Mouse (Mus musculus): ENCODE data around the gene Plin4. TPM values are rescaled to one million over a fixed set of nuclear protein-coding genes. Genes with fewer than 3 reads are reported as not detected.
"Not testable (repeated sequence)": the region's sequence is repeated elsewhere in the genome, so short reads cannot be mapped to it uniquely, and the experiment has no call there.

The Plin4 gene
- total RNA-seq, 1 experiment from 2014 or later, result not detected

DNA sequence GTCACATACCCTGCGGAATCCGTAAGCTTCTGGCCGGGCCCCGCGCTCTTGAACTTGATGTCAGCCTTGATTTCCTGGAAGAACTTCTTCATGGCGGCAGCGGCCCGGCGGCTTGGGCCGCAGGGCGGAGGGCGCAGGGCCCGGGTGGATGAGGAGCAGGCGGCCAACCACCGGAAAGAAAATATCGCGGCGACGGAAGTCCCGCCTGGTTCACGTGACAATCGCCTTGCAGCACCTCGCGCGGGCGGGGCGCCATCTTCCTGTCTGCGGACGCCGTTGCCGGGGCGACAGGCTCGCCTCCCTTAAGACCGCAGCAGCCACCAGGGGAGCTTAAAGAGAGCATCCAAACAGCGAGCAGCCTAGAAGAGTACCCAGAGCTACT, 34.8 kb downstream of the Plin4 start, which contains the start of gene Ubxn6:
Gene Ubxn6, minus strand, starts transcription at position 202 of the 382 bp plus-strand sequence.
- peak; percentile 41 for ATAC-seq (replicated peaks; ENCODE audit: insufficient number of reproducible peaks, low FRiP score, low TSS enrichment, poor library complexity, severe bottlenecking)

DNA sequence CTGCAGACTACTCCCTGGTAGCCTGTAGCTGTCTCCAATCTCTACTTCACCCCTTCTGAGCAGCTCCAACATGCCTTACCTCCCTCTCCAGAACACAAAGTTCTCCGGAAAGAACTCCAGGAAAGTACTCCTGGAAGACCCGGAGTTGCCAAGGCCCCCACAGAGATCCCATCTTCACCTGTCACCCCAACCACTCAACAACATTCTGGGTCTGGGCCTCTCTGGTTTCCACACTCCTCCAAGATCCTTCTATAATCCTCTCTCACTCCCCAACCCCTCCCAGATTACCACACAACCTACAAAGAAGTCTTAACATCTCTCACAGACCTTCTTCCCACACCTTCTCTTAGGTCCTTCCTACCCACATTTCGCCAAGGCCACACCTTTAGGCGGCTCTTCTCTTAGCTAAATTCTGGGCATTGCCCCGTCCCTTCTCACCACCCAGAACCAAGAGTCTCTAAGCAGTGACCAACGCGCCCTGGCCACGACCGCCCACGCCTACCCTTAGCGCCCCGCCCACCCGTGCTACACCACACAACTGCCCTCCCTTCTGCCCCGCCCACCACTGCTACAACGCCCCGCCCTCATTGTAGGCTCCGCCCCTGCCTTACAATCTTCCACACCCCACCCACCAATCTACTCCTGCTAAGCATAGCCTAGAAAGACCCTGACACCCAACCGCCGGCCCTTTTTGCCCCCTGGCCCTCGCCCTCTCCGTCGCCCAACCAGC, 35.3 kb downstream of the Plin4 start:
- ATAC-seq (replicated peaks; ENCODE audit: insufficient number of reproducible peaks, low FRiP score, low TSS enrichment, poor library complexity, severe bottlenecking), result peak; percentile 34

DNA sequence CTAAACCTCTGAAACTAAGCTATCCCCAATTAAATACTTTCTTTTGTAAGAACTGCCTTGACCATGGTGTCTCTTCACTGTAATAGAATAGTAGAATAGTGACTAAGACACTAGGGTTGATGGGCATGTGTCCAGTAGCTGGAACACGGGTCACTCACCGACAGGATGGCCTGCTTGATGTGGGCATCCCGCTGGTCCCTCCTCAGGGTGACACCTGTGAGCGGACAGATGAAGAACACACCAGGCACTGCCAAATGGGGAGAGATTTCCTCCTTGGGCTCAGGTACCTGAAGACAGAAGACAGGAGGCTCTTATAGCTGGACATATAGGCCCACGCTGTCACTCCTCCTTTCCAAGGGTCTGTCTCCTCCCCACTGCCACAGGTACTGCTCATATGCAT, 37.4 kb downstream of the Plin4 start:
- ATAC-seq (replicated peaks; ENCODE audit: insufficient number of reproducible peaks, low FRiP score, low TSS enrichment, poor library complexity, severe bottlenecking), result no peak

DNA sequence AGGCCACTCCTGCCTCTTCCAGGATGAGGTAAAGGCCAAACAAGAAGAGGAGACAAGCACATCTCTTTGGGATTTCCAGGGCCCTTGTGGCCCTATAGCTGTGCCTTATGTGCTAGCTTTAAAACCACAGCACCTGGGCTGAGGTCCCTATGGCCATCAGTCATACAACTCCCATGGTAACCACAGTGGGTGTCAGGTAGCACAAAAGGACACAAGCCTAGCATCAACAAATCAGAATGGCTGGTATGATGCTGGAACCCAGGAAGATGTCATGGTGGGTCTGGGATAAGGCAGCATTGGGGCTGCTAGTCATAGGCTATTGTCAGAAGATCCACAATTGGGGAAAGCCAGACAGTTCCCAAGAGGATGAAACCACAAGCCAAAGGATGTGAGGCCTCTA, 38.5 kb downstream of the Plin4 start:
- no peak for ATAC-seq (replicated peaks; ENCODE audit: insufficient number of reproducible peaks, low FRiP score, low TSS enrichment, poor library complexity, severe bottlenecking)

DNA sequence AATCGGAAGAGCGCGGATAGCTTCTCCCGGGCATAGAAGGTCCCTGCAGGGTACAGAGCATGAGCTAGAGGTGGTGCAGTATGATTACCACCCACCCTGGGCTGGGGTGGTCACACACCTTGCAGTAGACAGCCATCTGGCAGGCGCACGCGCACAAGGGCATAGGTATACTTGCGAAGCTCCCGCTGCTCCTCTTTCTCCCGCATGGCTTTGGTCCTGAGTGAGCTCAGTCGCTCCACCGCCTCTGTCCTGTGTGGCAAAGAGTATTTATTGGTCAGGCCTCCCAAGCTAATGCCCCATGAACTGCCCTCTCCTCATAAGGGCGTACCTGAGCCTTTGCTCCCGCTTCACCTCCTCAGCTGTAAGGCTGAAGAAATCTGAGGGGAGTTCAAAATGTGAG, 40.5 kb downstream of the Plin4 start:
- ATAC-seq (replicated peaks; ENCODE audit: insufficient number of reproducible peaks, low FRiP score, low TSS enrichment, poor library complexity, severe bottlenecking), result no peak

DNA sequence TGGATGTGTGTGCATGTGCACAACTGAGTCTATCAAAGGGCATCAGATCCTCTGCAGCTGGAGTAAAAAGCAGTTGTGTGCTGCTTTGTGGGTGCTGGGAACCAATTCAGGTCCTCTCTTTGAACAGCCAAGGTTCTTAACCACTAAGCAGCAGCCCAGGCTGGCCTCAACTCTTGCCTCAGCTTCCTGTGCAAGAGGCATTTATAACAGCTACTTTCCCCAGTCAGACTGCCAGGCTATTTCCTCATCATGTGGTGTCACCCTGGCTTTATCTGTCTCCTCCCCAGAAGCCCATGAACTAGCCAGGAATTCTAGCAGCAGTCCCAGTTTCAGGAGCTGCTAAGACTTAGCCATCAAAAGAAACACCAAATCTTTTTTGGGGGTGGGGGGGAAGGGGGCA, 43.2 kb downstream of the Plin4 start:
- ATAC-seq (replicated peaks; ENCODE audit: insufficient number of reproducible peaks, low FRiP score, low TSS enrichment, poor library complexity, severe bottlenecking), result no peak

DNA sequence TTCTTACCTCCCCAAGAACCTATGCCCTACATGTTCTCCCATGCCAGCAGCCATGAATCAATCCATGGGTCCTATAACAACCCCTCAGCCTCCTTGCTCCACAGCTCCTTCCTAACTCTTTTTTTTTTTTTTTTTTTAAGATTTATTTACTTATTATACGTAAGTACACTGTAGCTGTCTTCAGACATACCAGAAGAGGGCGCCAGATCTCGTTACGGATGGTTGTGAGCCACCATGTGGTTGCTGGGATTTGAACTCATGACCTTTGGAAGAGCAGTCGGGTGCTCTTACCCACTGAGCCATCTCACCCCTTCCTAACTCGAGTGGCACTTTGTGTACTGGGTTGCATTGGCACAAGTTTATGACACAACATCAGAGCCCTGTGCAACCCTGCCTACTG, 43.9 kb downstream of the Plin4 start:
- not testable (repeated sequence) for ATAC-seq (replicated peaks; ENCODE audit: insufficient number of reproducible peaks, low FRiP score, low TSS enrichment, poor library complexity, severe bottlenecking)

DNA sequence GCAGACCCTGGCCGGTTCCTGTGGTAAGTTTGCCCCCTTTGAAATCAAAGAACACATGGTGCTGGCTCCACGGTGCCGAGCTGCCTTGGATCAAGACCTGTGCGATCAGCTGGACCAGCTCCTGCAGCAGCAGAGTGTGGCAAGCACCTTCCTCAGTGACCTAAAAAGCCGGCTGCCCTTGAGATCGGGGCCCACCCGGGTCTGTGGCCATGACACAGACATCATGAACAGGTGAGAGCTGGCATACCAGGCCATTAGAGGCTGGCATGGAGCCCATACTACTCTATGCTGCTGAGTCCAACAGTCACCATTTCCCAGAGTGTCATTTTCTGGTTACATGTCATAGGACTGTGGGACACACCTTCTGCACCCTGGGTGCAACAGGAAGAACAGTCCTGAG, 47.5 kb downstream of the Plin4 start:
- no peak for ATAC-seq (replicated peaks; ENCODE audit: insufficient number of reproducible peaks, low FRiP score, low TSS enrichment, poor library complexity, severe bottlenecking)

DNA sequence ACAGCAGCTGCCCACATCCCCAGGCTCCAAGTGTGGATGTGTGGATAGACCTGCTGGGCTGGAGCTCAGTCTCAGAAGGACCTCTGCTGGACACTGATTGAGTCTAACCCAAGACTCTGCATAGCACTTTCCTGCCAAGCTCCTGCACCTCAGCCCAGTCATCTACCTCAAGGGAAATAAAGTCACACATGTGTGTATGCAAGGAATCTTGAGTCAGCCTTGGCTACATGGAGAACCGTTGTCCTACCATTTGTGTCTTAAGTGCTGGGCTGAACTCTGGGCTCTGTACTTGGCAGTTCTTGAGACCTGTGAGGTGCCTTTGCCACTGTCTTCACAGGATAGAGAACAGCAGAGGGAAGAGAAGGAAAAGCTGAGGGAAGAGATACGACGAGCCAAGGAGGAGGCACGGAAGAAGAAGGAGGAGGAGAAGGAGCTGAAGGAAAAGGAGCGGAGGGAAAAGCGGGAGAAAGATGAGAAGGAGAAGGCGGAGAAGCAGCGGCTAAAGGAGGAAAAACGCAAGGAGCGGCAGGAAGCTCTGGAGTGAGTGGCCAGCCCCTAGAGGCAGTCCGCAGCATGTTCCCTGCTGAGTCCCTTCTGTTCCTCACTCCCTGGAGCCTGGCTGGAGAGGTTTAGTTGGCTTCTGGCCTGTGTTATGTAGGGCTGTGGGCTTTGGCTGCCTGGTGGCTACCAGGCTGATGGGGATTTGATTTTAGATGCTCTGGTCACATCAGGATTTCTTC, 52.1 kb downstream of the Plin4 start:
- no peak for ATAC-seq (replicated peaks; ENCODE audit: insufficient number of reproducible peaks, low FRiP score, low TSS enrichment, poor library complexity, severe bottlenecking)

DNA sequence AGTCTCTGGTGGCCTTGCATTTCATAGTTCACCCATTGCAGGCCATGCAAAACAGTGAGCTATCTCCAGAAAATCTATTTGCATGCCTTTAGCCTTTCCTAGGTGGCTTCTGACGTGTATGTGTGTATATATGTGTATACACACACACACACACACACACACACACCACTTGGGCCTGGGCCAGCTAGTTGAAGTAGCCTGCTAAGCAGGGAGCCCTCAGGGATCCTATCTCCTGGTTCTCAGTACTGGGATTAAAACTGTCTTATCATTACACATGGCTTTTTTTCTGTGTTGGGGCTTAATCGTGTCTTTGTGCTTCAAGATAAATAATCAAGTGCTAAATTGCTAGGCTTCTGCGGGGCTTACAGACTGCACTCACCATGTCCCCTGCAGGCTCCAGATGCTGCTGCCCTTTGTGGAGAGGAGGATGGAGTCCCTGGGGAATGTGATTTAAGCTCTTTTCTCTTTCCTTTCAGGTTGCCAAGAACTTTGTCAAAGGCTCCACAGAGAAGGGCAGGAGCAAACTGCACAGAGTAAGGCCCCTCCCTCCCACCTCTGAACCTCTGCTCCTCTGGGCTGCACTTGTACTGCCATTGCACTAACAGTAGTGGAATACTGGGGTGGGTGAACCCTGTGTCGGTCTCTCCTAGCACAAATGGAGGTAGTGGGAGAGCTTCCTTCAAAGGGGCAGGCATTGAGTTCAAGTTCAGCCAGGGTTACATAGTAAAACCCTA, 53.5 kb downstream of the Plin4 start:
- ATAC-seq (replicated peaks; ENCODE audit: insufficient number of reproducible peaks, low FRiP score, low TSS enrichment, poor library complexity, severe bottlenecking), result no peak

DNA sequence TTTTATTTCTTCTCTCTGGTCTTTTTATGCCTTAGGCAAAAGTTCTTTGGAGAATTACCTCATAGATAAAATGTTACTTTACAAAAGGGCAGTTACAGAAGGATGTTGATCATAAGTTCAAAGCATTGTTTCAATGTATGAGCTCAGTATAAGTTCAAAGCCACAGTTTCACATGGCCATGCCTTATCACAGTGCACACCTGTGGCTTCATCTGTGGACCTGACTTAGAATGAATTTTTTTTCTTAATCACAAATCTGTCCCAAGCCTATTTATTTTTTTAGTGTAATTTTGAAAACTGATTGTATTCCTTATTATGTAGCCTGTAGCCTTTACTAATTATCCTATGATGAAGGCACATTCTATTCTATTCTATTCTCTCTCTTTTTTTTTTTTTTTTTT, 54.7 kb downstream of the Plin4 start:
- no peak for ATAC-seq (replicated peaks; ENCODE audit: insufficient number of reproducible peaks, low FRiP score, low TSS enrichment, poor library complexity, severe bottlenecking)

DNA sequence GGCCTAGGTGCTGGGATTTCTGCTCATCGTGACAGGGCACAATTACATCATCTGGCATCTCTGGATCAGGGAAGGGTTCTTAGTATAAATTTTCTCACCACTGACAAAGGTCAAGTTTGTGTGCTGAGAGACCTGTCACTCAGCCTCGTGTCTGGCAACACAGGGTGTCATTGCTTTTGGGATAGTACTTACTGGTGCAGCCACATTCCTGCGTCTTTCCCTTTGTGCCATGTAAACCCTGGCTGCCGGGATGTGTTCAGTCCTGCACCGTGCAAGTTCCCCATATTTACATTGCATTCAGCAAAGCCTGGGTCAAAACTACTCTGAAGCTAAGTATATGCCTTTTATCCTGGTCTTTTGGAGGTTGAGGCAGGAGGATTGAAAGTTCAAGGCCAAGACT, 58.2 kb downstream of the Plin4 start:
- ATAC-seq (replicated peaks; ENCODE audit: insufficient number of reproducible peaks, low FRiP score, low TSS enrichment, poor library complexity, severe bottlenecking), result no peak

Other genes with a start within 250 kb of the Plin4 start
- gene Zfp119a, start 230.9 kb downstream of the Plin4 start, total RNA-seq (2017), result 6.6 to 9.9 TPM (median 7.0 TPM) in 3 replicates
- gene Zfp959, start 217.7 kb downstream of the Plin4 start, total RNA-seq (2017), result 19.0 to 38.3 TPM (median 29.2 TPM) in 3 replicates
- 8.4 to 18.6 TPM (median 15.6 TPM) in 3 replicates for gene Zfp119b, start 160.3 kb downstream of the Plin4 start, total RNA-seq (2017)
- gene Ebi3, start 157.2 kb downstream of the Plin4 start, total RNA-seq (2017), result 22.4 to 32.2 TPM (median 26.5 TPM) in 3 replicates
- 14.7 to 16.4 TPM (median 16.4 TPM) in 3 replicates for gene Yju2, start 150.7 kb downstream of the Plin4 start, total RNA-seq (2017)
- not detected in 3 replicates for gene Shd, start 139.3 kb downstream of the Plin4 start, total RNA-seq (2017)
- gene Fsd1, start 123.3 kb downstream of the Plin4 start, total RNA-seq (2017), result not detected in 3 replicates
- 0.29 to 1.1 TPM in 2 of 3 replicates, not detected in the other for gene Stap2, start 104.2 kb downstream of the Plin4 start, total RNA-seq (2017)
- gene Mpnd, start 104.1 kb downstream of the Plin4 start, total RNA-seq (2017), result 31.5 to 106 TPM (median 82.0 TPM) in 3 replicates
- 22.4 to 35.7 TPM (median 23.4 TPM) in 3 replicates for gene Sh3gl1, start 73.2 kb downstream of the Plin4 start, total RNA-seq (2017)
- 0.64 to 4.6 TPM (median 2.1 TPM) in 3 replicates for gene Chaf1a, start 69.4 kb downstream of the Plin4 start, total RNA-seq (2017)
- 38.0 to 40.4 TPM (median 38.5 TPM) in 3 replicates for gene Ubxn6, start 34.8 kb downstream of the Plin4 start, total RNA-seq (2017)
- 61.2 to 151 TPM (median 112 TPM) in 3 replicates for gene Hdgfl2, start 30.2 kb downstream of the Plin4 start, total RNA-seq (2017)
- not detected in 3 replicates for gene Plin5, start 7.8 kb upstream of the Plin4 start, total RNA-seq (2017)
- not detected in 3 replicates for gene Lrg1, start 12.2 kb upstream of the Plin4 start, total RNA-seq (2017)
- gene Sema6b, start 30.5 kb upstream of the Plin4 start, total RNA-seq (2017), result 0.53 to 1.2 TPM (median 0.87 TPM) in 3 replicates
- gene Tnfaip8l1, start 52.7 kb upstream of the Plin4 start, total RNA-seq (2017), result 0.39 to 0.43 TPM in 2 of 3 replicates, not detected in the other
- gene Mydgf, start 74.1 kb upstream of the Plin4 start, total RNA-seq (2017), result 25.0 to 31.5 TPM (median 30.6 TPM) in 3 replicates
- gene Dpp9, start 109.1 kb upstream of the Plin4 start, total RNA-seq (2017), result 8.4 to 20.3 TPM (median 11.7 TPM) in 3 replicates
- gene Fem1a, start 147.0 kb upstream of the Plin4 start, total RNA-seq (2017), result 13.2 to 22.7 TPM (median 13.6 TPM) in 3 replicates
- 2.6 to 11.4 TPM (median 3.9 TPM) in 3 replicates for gene Ticam1, start 167.0 kb upstream of the Plin4 start, total RNA-seq (2017)
- 10.2 to 15.5 TPM (median 13.4 TPM) in 3 replicates for gene Plin3, start 183.1 kb upstream of the Plin4 start, total RNA-seq (2017)
- gene Arrdc5, start 190.5 kb upstream of the Plin4 start, total RNA-seq (2017), result not detected in 3 replicates
- 1.2 to 5.9 TPM (median 3.2 TPM) in 3 replicates for gene Uhrf1, start 193.5 kb upstream of the Plin4 start, total RNA-seq (2017)
- 8.0 to 17.3 TPM (median 10.3 TPM) in 3 replicates for gene Kdm4b, start 216.3 kb upstream of the Plin4 start, total RNA-seq (2017)